Mouse (Mus musculus) hindbrain, postnatal 0 days (tissue): ENCODE results near the gene Epb41l5. TPM values are rescaled to one million over a fixed set of nuclear protein-coding genes. Genes with fewer than 3 reads are reported as not detected.

ENCODE experiments used
- ATAC-seq: fragments of 200-750 bp; cut with Nextera tagmentation; 2 replicates; pipeline ENCODE4 v1.8.0; 2017; ENCODE audit warnings: mild to moderate bottlenecking, moderate TSS enrichment, moderate library complexity
- DNase-seq: peaks from one replicate; pipeline ENCODE4 v3.0.0-alpha.2; 2015; ENCODE audit warnings: low spot score
- H3K27ac ChIP-seq: fragments of 300-500 bp; sonication (generic); 2 replicates; pipeline ENCODE4 v1.5.1; 2014; ENCODE audit warnings: mild to moderate bottlenecking
- H3K27me3 ChIP-seq: fragments of 300-500 bp; sonication (generic); 2 replicates; pipeline ENCODE4 v1.6.1; 2014; ENCODE audit warnings: low read length, mixed read lengths; ENCODE audit not compliant: insufficient read depth
- H3K36me3 ChIP-seq: fragments of 300-500 bp; sonication (generic); 2 replicates; pipeline ENCODE4 v1.6.1; 2014; ENCODE audit warnings: low read length, mixed read lengths; ENCODE audit not compliant: insufficient read depth
- H3K4me1 ChIP-seq: fragments of 300-500 bp; sonication (generic); 2 replicates; pipeline ENCODE4 v1.6.1; 2014; ENCODE audit warnings: antibody characterized with exemption, low read length, mixed read lengths; ENCODE audit not compliant: insufficient read depth
- H3K4me2 ChIP-seq: fragments of 300-500 bp; sonication (generic); 2 replicates; pipeline ENCODE4 v1.6.1; 2014; ENCODE audit warnings: low read depth, mild to moderate bottlenecking, low read length, moderate library complexity, mixed read lengths
- H3K4me3 ChIP-seq: fragments of 300-500 bp; sonication (generic); 2 replicates; pipeline ENCODE4 v1.5.1; 2014; ENCODE audit warnings: low read length
- H3K9ac ChIP-seq: fragments of 300-500 bp; sonication (generic); replicated peaks from 2 replicates; pipeline ENCODE4 v1.6.1; 2014; ENCODE audit warnings: mild to moderate bottlenecking, low read length, moderate library complexity, mixed read lengths
- H3K9me3 ChIP-seq: fragments of 300-500 bp; sonication (generic); 2 replicates; pipeline ENCODE4 v1.6.1; 2016; ENCODE audit warnings: low read length, mixed read lengths
- CTCF ChIP-seq: IDR thresholded peaks from 2 replicates; pipeline ENCODE4 v1.5.1; 2016; ENCODE audit warnings: antibody characterized with exemption, control low read depth, low read depth
- WGBS: fragments of 180-500 bp; shearing (Covaris S2); extraction: QIAGEN DNeasy Blood & Tissue Kit; methylation state at CpG from one replicate; pipeline ENCODE4 v1.1.7; 2014; 5-methylcytosine and 5-hydroxymethylcytosine counted together
- polyA plus RNA-seq: library from polyadenylated mRNA; unstranded; fragments of >200 nt; fragmentation: Nextera tagmentation; extraction: Ambion mirVana; gene quantifications from 2 replicates; pipeline ENCODE4 v1.2.1, GENCODE M21; 2015
- total RNA-seq: library from RNA; depleted of rRNA; stranded (reverse); fragments of >200 nt; gene quantifications from 2 replicates; pipeline ENCODE4 v1.2.3, GENCODE M21; 2014

Epb41l5 gene
- total and polyA plus RNA-seq, 2 experiments from 2014 or later: 11.6 to 13.0 TPM

DNA sequence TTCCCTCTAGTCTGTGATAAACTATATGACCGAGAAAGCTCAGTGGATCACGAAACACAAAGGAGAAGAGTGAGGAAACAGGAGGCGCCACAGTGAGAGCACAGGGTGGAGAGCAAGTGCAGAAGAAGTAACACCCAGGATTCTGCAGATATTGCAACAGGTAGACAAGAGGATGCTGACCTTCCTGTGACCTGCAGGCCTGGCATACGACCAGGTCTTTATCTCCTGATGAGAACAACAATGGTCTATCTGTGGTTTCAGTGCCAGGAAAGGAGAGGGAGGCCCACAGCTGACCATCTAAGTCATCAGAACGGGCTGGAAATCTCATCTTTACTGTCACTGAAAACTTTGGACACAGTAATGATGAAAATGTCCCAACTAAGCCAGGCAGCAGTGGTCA, 93.1 kb downstream of the Epb41l5 start:
- Histone ChIP-seq H3K9me3 (no peaks in the 10 kb centered on the region), H3K9ac (no peak overlapping the region), H3K27ac (no peak overlapping the region), H3K4me1 (no peaks in the 10 kb centered on the region), H3K27me3 (no peaks in the 10 kb centered on the region), H3K4me2 (no peak overlapping the region), H3K36me3 (peaks cover 3% of the 10 kb centered on the region; the same call in 1 of the 2 replicates), H3K4me3 (no peak overlapping the region)
- WGBS: 86% methylated on average over 5 of the region's 5 CpGs
- ATAC-seq (no peak), DNase-seq (no peak)
- TF ChIP-seq CTCF: no peak

DNA sequence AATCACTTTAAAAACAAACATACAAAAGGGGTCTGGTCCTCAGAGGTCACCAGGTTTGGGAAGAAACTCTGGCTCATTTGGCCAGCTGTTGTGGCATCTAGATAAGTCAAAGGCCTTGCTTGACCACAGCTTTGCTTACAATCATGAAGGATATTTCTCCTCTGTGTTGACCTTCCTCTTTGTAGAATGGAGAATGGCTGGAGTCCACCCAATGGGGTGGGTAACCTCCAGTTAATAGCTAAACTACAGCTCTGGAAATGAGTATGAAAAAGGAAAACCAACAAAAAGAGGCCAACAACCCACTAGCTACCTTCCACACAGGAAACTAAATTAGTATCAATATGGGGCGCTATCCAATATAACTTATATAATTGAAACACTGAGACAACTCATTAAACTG, 97.1 kb downstream of the Epb41l5 start:
- DNase-seq (no peak), ATAC-seq (no peak)
- no peak overlapping the region for H3K9ac ChIP-seq
- 100% methylated on average over 1 of the region's 1 CpGs for WGBS
- H3K9me3 ChIP-seq: no peaks in the 10 kb centered on the region
- TF ChIP-seq CTCF: no peak
- peaks cover 7% of the 10 kb centered on the region; the same call in 1 of the 2 replicates for H3K36me3 ChIP-seq
- no peak overlapping the region for H3K27ac ChIP-seq
- H3K27me3 ChIP-seq: no peaks in the 10 kb centered on the region
- H3K4me2 ChIP-seq: no peak overlapping the region
- H3K4me3 ChIP-seq: no peak overlapping the region
- no peaks in the 10 kb centered on the region for H3K4me1 ChIP-seq

DNA sequence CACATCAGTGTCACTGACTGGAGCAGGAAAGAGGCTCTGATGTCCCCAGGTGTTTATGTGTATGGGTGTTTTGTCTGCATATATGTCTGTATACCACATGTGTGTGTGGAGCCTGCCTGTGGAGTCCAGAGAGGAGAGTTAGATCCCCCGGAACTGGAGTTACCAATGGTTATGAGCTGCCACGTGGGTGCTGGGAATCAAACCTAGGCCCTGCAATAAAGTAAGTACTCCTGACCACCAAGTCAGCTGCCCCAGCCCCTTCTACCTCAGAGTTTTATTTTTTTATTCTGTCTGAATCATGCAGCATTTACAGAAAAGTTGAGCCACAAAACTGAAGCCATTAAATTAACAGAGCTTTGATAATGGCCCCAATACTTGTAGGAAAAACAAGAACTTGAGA, 98.7 kb downstream of the Epb41l5 start:
- Histone ChIP-seq H3K4me2 (no peak overlapping the region), H3K9ac (no peak overlapping the region), H3K27ac (no peak overlapping the region), H3K4me3 (no peak overlapping the region), H3K9me3 (no peaks in the 10 kb centered on the region), H3K4me1 (no peaks in the 10 kb centered on the region), H3K27me3 (no peaks in the 10 kb centered on the region), H3K36me3 (peaks cover 7% of the 10 kb centered on the region; the same call in 1 of the 2 replicates)
- ATAC-seq (no peak), DNase-seq (no peak)
- TF ChIP-seq CTCF: no peak
- WGBS: 96% methylated on average over 2 of the region's 2 CpGs

DNA sequence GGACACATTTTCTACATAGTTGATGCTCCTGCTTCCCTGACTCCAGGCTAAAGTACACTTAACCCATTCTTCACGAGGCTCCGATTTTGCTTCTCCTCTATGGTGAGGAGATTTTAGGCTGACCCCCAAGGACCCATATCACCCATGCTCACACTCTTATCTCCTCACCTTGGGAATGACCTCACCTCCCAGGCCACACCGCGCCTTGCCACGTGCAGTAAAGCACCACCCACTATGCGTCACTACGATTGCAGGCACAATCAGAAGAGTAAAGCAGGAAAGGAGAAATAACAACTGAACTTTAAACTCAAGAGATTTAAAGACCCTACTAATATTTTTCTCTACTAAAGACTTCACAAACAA, 99.5 kb downstream of the Epb41l5 start:
- ATAC-seq (no peak), DNase-seq (no peak)
- Histone ChIP-seq H3K4me2 (no peak overlapping the region), H3K4me1 (no peaks in the 10 kb centered on the region), H3K36me3 (peaks cover 7% of the 10 kb centered on the region; the same call in 1 of the 2 replicates), H3K9me3 (no peaks in the 10 kb centered on the region), H3K27me3 (no peaks in the 10 kb centered on the region), H3K9ac (no peak overlapping the region), H3K27ac (no peak overlapping the region), H3K4me3 (no peak overlapping the region)
- WGBS: 92% methylated on average over 7 of the region's 7 CpGs
- no peak for TF ChIP-seq CTCF

DNA sequence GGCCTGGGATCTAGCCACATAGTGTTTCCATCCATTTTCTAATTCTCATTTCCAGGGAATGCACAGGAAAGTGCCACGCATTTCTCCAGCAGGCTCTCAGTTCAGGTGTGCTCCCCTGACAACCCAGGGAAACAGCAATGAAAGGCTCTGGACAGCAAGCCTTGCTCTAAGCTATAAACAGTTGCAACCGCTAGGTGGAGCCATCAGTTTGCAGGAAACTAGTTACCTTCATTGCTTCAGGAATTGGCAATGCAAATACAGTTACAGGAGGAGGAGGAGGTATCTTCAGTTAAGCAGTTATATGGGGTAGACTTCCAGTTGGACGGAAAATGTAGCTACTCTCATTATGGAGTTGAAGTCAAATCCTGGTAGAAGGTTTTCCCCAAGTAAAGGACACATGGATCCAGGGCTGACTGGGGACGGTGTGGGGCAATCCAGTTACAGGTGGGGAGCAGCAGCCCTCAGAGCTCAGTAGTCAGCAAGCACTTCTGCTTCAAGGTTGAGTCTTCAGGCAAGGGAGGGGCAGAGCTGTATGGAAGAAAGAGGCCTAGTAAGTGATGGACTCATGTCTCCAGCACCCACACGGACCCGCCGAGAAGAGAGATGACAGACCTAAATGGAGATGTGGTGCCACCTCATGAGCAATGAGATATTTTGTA, 100.0 kb downstream of the Epb41l5 start:
- Histone ChIP-seq H3K4me1 (no peaks in the 10 kb centered on the region), H3K4me2 (no peak overlapping the region), H3K9ac (no peak overlapping the region), H3K27me3 (no peaks in the 10 kb centered on the region), H3K9me3 (no peaks in the 10 kb centered on the region), H3K36me3 (peaks cover 11% of the 10 kb centered on the region; the same call in 1 of the 2 replicates), H3K4me3 (no peak overlapping the region), H3K27ac (no peak overlapping the region)
- DNase-seq (peak; percentile 93), ATAC-seq (peak; percentile 61; the same call in 1 of the 2 replicates)
- TF ChIP-seq CTCF: peak; percentile 94
- 68% methylated on average over 7 of the region's 7 CpGs for WGBS

DNA sequence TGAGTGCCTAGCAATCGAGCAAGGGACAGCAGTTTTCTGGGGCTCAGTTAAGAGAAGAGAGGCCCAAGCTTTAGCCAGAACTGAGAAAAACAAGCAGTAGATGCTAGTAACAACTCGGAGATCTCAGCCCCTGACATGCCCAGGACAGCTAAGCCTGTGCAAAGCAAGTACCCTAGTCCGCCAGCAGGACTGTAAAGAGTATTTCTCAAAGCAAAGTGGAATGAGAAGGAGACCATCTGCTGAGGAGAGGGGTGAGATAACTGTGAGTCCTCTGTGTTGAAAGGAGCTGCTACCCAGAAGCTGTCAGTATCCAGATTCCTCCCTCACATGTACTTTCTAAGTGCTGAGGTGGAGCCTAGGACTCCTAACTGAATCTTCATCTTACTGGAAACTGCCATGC, 102.3 kb downstream of the Epb41l5 start:
- no peak for TF ChIP-seq CTCF
- H3K4me1 ChIP-seq: no peaks in the 10 kb centered on the region
- ATAC-seq: no peak
- H3K4me2 ChIP-seq: no peak overlapping the region
- H3K9ac ChIP-seq: no peak overlapping the region
- peaks cover 11% of the 10 kb centered on the region; the same call in 1 of the 2 replicates for H3K36me3 ChIP-seq
- no peak overlapping the region for H3K27ac ChIP-seq
- H3K9me3 ChIP-seq: no peaks in the 10 kb centered on the region
- WGBS: 92% methylated on average over 3 of the region's 3 CpGs
- DNase-seq: no peak
- no peaks in the 10 kb centered on the region for H3K27me3 ChIP-seq
- H3K4me3 ChIP-seq: no peak overlapping the region

DNA sequence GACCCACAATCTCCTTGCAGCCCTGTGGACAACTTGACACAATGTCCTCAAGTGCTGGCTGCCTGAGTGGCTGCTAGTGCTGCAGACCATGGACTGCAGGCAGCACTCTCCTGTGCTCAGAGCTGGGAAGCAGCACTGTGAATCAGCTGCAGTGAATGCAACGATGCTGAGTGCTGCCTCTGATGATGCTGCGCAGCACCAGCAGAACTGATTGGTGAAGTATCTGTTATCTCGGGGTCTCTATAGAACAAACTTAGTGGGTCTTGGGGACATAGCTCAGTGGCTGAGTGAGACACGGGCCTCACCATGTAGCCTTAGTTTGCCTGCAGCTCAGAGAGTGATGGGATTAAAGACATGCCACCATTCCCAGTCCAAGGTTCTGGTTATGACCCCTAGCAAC, 103.1 kb downstream of the Epb41l5 start:
- H3K27me3 ChIP-seq: no peaks in the 10 kb centered on the region
- no peaks in the 10 kb centered on the region for H3K4me1 ChIP-seq
- DNase-seq: no peak
- ATAC-seq: no peak
- no peak overlapping the region for H3K4me2 ChIP-seq
- no peaks in the 10 kb centered on the region for H3K9me3 ChIP-seq
- no peak for TF ChIP-seq CTCF
- WGBS: 96% methylated on average over 4 of the region's 4 CpGs
- H3K4me3 ChIP-seq: no peak overlapping the region
- H3K27ac ChIP-seq: no peak overlapping the region
- no peak overlapping the region for H3K9ac ChIP-seq
- H3K36me3 ChIP-seq: peaks cover 7% of the 10 kb centered on the region; the same call in 1 of the 2 replicates
